Mouse (Mus musculus): Measurements from ENCODE around the gene Klf12. TPM values are rescaled to one million over a fixed set of nuclear protein-coding genes. Genes with fewer than 3 reads are reported as not detected.

Gene Klf12
- polyA plus RNA-seq, 1 experiment from 2014 or later = 10.6 TPM

GRCm38 (mm10) chr14:100068715-100069114 lies 215.8 kb downstream of the Klf12 start:
- no peak for ATAC-seq
- Histone ChIP-seq H3K27ac (no peak overlapping the region), H3K4me3 (replicated peaks) (no peak overlapping the region), H3K9ac (no peak overlapping the region), H3K4me1 (replicated peaks) (no peaks in the 10 kb centered on the region), H3K36me3 (no peaks in the 10 kb centered on the region), H3K27me3 (replicated peaks) (no peaks in the 10 kb centered on the region), H3K9me3 (no peaks in the 10 kb centered on the region), H3K4me2 (replicated peaks) (no peak overlapping the region)
- 62% methylated on average over 5 of the region's 5 CpGs for WGBS

DNA sequence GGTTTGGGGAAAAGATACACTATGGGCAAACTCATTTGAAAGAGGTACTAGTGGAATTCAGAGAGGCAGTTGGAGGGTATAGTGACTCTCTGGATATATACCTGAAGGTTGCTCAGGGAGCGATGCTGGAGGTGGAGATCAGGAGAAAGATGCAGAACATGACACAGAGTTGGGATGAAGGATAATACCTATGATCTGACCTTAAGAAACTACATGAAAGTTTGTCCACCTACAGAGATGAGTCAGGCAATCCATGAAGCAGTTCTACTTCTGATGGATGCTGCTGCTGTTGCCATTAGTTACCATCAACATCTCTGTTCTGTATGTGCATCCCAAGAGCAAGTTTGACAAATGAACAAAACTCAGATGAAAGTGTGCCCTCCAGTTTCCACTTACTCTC lies 222.0 kb downstream of the Klf12 start:
- no peaks in the 10 kb centered on the region for H3K9me3 ChIP-seq
- H3K36me3 ChIP-seq = no peaks in the 10 kb centered on the region
- 100% methylated on average over 1 of the region's 1 CpGs for WGBS
- H3K9ac ChIP-seq = no peak overlapping the region
- ATAC-seq = no peak
- no peak overlapping the region for H3K4me2 ChIP-seq (replicated peaks)
- H3K4me3 ChIP-seq (replicated peaks) = no peak overlapping the region
- no peak overlapping the region for H3K27ac ChIP-seq
- no peaks in the 10 kb centered on the region for H3K27me3 ChIP-seq (replicated peaks)
- no peaks in the 10 kb centered on the region for H3K4me1 ChIP-seq (replicated peaks)

DNA sequence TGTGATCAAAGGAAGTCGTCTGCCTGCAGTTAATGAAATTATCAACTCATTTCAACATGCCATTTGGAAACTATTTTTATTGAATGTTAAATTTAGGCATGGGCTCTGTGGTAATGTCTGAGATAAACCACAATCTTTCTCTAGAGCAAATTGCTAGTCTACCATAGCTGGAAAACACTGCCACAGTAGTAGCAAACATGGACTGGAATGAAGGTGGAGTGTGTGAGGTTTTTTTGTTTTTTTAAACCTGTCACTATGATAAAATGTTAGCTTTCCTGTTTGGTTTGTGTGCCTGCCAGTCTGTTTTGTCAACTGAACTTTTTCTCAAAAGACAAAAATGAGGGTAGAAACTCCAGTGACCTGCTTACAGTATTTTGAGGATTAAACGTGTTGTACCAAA lies 230.3 kb downstream of the Klf12 start:
- Histone ChIP-seq H3K36me3 (no peaks in the 10 kb centered on the region), H3K4me3 (replicated peaks) (no peak overlapping the region), H3K27me3 (replicated peaks) (no peaks in the 10 kb centered on the region), H3K4me2 (replicated peaks) (no peak overlapping the region), H3K27ac (no peak overlapping the region), H3K9ac (no peak overlapping the region), H3K9me3 (no peaks in the 10 kb centered on the region), H3K4me1 (replicated peaks) (no peaks in the 10 kb centered on the region)
- no peak for ATAC-seq
- WGBS = 72% methylated on average over 2 of the region's 2 CpGs

GRCm38 (mm10) chr14:100053456-100053855 lies 231.0 kb downstream of the Klf12 start:
- WGBS = 75% methylated on average over 4 of the region's 4 CpGs
- H3K4me1 ChIP-seq (replicated peaks) = no peaks in the 10 kb centered on the region
- no peak overlapping the region for H3K4me3 ChIP-seq (replicated peaks)
- no peak overlapping the region for H3K4me2 ChIP-seq (replicated peaks)
- H3K27me3 ChIP-seq (replicated peaks) = no peaks in the 10 kb centered on the region
- no peak overlapping the region for H3K27ac ChIP-seq
- no peak overlapping the region for H3K9ac ChIP-seq
- H3K9me3 ChIP-seq = no peaks in the 10 kb centered on the region
- no peak for ATAC-seq
- H3K36me3 ChIP-seq = no peaks in the 10 kb centered on the region

DNA sequence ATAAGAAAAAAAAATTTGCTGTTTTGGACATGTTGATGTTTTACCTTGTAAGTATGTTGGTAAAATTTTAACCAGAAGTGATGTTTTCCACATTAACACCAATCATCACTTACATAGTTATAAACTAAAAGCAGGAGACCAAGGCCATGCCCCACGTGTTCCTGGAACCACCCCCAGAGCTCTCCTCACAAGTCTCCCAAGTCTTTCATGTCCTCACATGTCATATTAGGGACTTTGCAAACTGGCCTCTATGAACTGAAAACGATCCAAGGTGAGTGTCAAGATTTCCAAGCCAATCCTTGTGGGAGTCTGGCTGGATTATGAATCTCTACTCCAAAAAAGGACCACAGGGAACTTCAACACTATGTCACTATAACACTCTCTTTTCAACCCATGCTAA lies 231.6 kb downstream of the Klf12 start:
- no peak overlapping the region for H3K27ac ChIP-seq
- H3K9me3 ChIP-seq = no peaks in the 10 kb centered on the region
- H3K27me3 ChIP-seq (replicated peaks) = no peaks in the 10 kb centered on the region
- H3K9ac ChIP-seq = no peak overlapping the region
- no peaks in the 10 kb centered on the region for H3K36me3 ChIP-seq
- ATAC-seq = no peak
- H3K4me3 ChIP-seq (replicated peaks) = no peak overlapping the region
- no peaks in the 10 kb centered on the region for H3K4me1 ChIP-seq (replicated peaks)
- 79% methylated on average over 2 of the region's 2 CpGs for WGBS
- H3K4me2 ChIP-seq (replicated peaks) = no peak overlapping the region

DNA sequence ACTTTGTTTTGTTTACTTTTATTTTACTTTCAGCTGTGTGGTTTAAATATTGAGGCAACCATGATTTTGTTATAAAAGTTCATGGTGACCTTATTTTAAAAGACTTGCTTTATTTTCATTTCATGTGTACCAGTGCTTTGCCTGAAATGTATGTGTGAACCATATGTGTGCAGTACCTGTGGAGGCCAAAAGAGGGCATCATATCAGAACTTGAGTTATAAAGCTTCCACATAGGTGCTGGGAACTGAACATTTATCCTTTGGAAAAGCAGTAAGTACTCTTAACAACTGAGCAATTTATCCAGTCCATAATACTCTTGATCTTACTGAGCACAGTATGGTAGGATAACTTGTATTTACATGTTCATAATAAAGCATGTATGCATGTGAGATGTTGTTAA lies 239.0 kb downstream of the Klf12 start:
- H3K4me3 ChIP-seq (replicated peaks) = no peak overlapping the region
- no peak overlapping the region for H3K9ac ChIP-seq
- no peak overlapping the region for H3K4me2 ChIP-seq (replicated peaks)
- no peaks in the 10 kb centered on the region for H3K36me3 ChIP-seq
- ATAC-seq = no peak
- H3K27me3 ChIP-seq (replicated peaks) = no peaks in the 10 kb centered on the region
- no peaks in the 10 kb centered on the region for H3K4me1 ChIP-seq (replicated peaks)
- H3K9me3 ChIP-seq = no peaks in the 10 kb centered on the region
- H3K27ac ChIP-seq = no peak overlapping the region

GRCm38 (mm10) chr14:100041823-100042222 lies 242.7 kb downstream of the Klf12 start:
- Histone ChIP-seq H3K4me3 (replicated peaks) (no peak overlapping the region), H3K9ac (no peak overlapping the region), H3K27ac (no peak overlapping the region), H3K9me3 (no peaks in the 10 kb centered on the region), H3K27me3 (replicated peaks) (no peaks in the 10 kb centered on the region), H3K4me2 (replicated peaks) (no peak overlapping the region), H3K4me1 (replicated peaks) (no peaks in the 10 kb centered on the region), H3K36me3 (no peaks in the 10 kb centered on the region)
- no peak for ATAC-seq
- 69% methylated on average over 6 of the region's 6 CpGs for WGBS

- H3K4me3 ChIP-seq (replicated peaks) = no peak overlapping the region
- H3K4me2 ChIP-seq (replicated peaks) = no peak overlapping the region
- H3K9ac ChIP-seq = no peak overlapping the region
- H3K4me1 ChIP-seq (replicated peaks) = no peaks in the 10 kb centered on the region
- no peak overlapping the region for H3K27ac ChIP-seq
- H3K27me3 ChIP-seq (replicated peaks) = no peaks in the 10 kb centered on the region
- no peak for ATAC-seq
- 79% methylated on average over 6 of the region's 6 CpGs for WGBS
- 0 out of 2 replicates have a peak, but pooled peaks cover 3% of the 10 kb centered on the region for H3K36me3 ChIP-seq
- no peaks in the 10 kb centered on the region for H3K9me3 ChIP-seq
Measured at GRCm38 (mm10) chr14:100026671-100027070, 257.8 kb downstream of the Klf12 start.

DNA sequence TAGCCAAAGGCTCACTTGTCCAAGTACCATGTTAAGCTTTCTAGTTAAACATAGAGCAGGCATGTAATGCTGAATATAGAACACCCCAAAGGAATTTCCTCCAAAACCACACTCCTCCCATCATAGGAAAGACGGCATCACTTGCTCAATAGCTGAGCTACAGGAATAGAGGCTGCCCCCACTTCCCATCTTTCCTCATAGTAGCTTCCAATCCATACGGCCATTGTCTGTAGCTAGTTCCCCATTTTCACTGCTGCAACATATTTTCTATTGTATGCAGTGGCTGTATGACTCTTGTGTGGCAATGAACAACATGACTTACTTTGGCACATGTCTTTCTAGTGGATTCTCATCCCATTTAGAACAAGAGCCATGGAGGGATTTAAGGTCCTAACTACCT lies 267.3 kb downstream of the Klf12 start:
- H3K4me2 ChIP-seq (replicated peaks) = no peak overlapping the region
- WGBS = 91% methylated on average over 2 of the region's 2 CpGs
- no peak overlapping the region for H3K4me3 ChIP-seq (replicated peaks)
- H3K4me1 ChIP-seq (replicated peaks) = no peaks in the 10 kb centered on the region
- H3K27me3 ChIP-seq (replicated peaks) = no peaks in the 10 kb centered on the region
- H3K36me3 ChIP-seq = no peaks in the 10 kb centered on the region
- H3K9ac ChIP-seq = no peak overlapping the region
- H3K27ac ChIP-seq = no peak overlapping the region
- H3K9me3 ChIP-seq = no peaks in the 10 kb centered on the region
- ATAC-seq = no peak

GRCm38 (mm10) chr14:100010525-100010924 lies 274.0 kb downstream of the Klf12 start:
- H3K27ac ChIP-seq = no peak overlapping the region
- no peaks in the 10 kb centered on the region for H3K36me3 ChIP-seq
- H3K9ac ChIP-seq = no peak overlapping the region
- WGBS = 64% methylated on average over 5 of the region's 5 CpGs
- H3K9me3 ChIP-seq = no peaks in the 10 kb centered on the region
- H3K27me3 ChIP-seq (replicated peaks) = no peaks in the 10 kb centered on the region
- no peak overlapping the region for H3K4me3 ChIP-seq (replicated peaks)
- H3K4me1 ChIP-seq (replicated peaks) = no peaks in the 10 kb centered on the region
- no peak overlapping the region for H3K4me2 ChIP-seq (replicated peaks)
- no peak for ATAC-seq

DNA sequence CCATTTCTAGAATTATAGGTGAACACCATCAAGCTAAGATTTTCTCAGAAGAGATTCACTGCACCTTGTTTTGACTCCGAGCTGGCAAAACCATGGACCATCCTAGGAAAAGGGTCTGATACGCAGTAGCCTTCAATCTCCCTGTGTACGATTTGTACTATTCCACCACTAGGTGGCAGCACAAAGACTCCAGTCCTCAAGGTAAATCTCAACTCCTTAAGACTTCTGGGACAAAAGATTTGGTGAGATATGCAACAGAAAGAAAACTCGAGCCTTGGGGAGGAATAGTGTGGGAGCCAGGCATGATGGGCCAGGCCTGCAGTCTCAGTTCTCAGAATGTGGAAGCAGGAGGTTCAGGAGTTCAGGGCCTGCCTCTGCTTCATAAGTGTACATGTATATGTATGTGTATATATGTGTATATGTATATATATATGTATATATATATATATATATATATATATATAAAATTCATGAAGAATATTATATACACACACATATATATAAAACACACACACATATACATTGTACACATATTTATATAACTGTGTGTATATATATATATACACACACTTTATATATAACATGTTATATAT lies 274.6 kb downstream of the Klf12 start:
- ATAC-seq = no peak
- Histone ChIP-seq H3K4me1 (replicated peaks) (no peaks in the 10 kb centered on the region), H3K36me3 (no peaks in the 10 kb centered on the region), H3K27ac (no peak overlapping the region), H3K4me2 (replicated peaks) (no peak overlapping the region), H3K4me3 (replicated peaks) (no peak overlapping the region), H3K27me3 (replicated peaks) (no peaks in the 10 kb centered on the region), H3K9me3 (no peaks in the 10 kb centered on the region), H3K9ac (no peak overlapping the region)
- WGBS = 58% methylated on average over 4 of the region's 4 CpGs

DNA sequence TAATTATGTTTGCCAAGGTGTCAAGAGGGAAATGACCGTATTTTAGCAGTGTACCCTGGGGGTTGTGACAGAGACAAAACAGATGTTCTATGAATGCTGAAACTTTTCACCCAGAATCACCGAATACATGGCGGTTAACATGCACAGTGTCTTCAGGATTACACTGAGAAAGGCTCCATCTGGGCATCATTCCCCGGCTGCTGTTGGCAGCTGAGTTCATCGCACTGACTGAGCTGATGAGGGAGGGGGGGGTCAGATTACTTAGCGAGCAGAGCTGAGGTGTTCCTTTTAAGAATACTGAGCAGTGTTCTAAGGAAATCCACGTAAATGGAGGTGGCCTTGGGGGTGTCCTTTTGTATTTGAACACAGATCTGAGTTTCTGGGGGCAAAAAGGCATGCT lies 301.0 kb downstream of the Klf12 start:
- H3K9me3 ChIP-seq = no peaks in the 10 kb centered on the region
- no peaks in the 10 kb centered on the region for H3K27me3 ChIP-seq (replicated peaks)
- no peak overlapping the region for H3K4me2 ChIP-seq (replicated peaks)
- no peak overlapping the region for H3K9ac ChIP-seq
- no peaks in the 10 kb centered on the region for H3K36me3 ChIP-seq
- no peak overlapping the region for H3K27ac ChIP-seq
- no peak for ATAC-seq
- H3K4me1 ChIP-seq (replicated peaks) = no peaks in the 10 kb centered on the region
- H3K4me3 ChIP-seq (replicated peaks) = no peak overlapping the region
- 53% methylated on average over 7 of the region's 7 CpGs for WGBS

DNA sequence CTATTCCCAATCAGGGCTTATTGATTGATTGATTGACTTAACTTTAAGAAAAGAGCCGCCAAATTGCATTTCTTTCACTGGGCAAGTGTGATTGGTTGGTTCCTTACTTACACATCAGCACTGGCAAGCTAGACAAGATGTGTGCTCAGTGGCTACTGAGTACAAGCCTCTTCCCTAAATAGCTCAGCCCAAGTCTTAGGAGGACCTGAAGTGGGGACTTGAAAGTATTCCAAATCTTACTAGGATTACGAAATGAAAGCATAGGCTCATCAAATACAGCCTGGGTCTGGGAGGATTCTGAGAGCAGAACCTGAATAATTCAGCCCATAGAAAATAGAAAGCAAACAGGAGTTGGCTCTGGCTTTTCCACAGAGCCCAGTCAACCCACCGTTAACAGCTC lies 303.3 kb downstream of the Klf12 start:
- Histone ChIP-seq H3K4me2 (replicated peaks) (no peak overlapping the region), H3K27me3 (replicated peaks) (no peaks in the 10 kb centered on the region), H3K9ac (no peak overlapping the region), H3K4me1 (replicated peaks) (no peaks in the 10 kb centered on the region), H3K9me3 (no peaks in the 10 kb centered on the region), H3K36me3 (no peaks in the 10 kb centered on the region), H3K4me3 (replicated peaks) (no peak overlapping the region), H3K27ac (no peak overlapping the region)
- WGBS = 80% methylated on average over 3 of the region's 3 CpGs
- no peak for ATAC-seq

Data from intestine, embryonic 15.5 days (tissue).